Mouse (Mus musculus): ENCODE measurements around the gene Shd. TPM values are rescaled to one million over a fixed set of nuclear protein-coding genes. Genes with fewer than 3 reads are reported as not detected.

The Shd gene
- total and polyA plus RNA-seq, 2 experiments from 2014 or later: 152 to 233 TPM

GRCm38 (mm10) chr17:56016793-56017785 lies 46.8 kb downstream of the Shd start:
- Histone ChIP-seq H3K9ac (replicated peaks; ENCODE audit: low read length) (no peak overlapping the region), H3K4me3 (ENCODE audit: low read length) (no peak overlapping the region), H3K4me2 (ENCODE audit: low read depth, low read length) (no peak overlapping the region), H3K9me3 (ENCODE audit: low read length) (no peaks in the 10 kb centered on the region), H3K36me3 (ENCODE audit: insufficient read depth, low read length) (peaks cover 52% of the 10 kb centered on the region), H3K27ac (peak overlapping the region; percentile 64; the same call in 1 of the 2 replicates), H3K27me3 (ENCODE audit: insufficient read depth, low read length) (no peaks in the 10 kb centered on the region), H3K4me1 (ENCODE audit: insufficient read depth, low read length) (peaks cover 3% of the 10 kb centered on the region; the same call in 1 of the 2 replicates)
- TF ChIP-seq CTCF (IDR thresholded peaks at IDR 0.05; ENCODE audit: low read depth): no peak
- WGBS: 75% methylated on average over 15 of the region's 15 CpGs
- no peak for ATAC-seq
- DNase-seq (ENCODE audit: low spot score): no peak

GRCm38 (mm10) chr17:56017848-56018247 lies 47.6 kb downstream of the Shd start:
- peak overlapping the region; percentile 64 for H3K27ac ChIP-seq
- no peak for TF ChIP-seq CTCF (IDR thresholded peaks at IDR 0.05; ENCODE audit: low read depth)
- no peaks in the 10 kb centered on the region for H3K9me3 ChIP-seq (ENCODE audit: low read length)
- no peaks in the 10 kb centered on the region for H3K27me3 ChIP-seq (ENCODE audit: insufficient read depth, low read length)
- H3K36me3 ChIP-seq (ENCODE audit: insufficient read depth, low read length): peaks cover 52% of the 10 kb centered on the region
- no peak overlapping the region for H3K4me3 ChIP-seq (ENCODE audit: low read length)
- no peak overlapping the region for H3K4me2 ChIP-seq (ENCODE audit: low read depth, low read length)
- H3K4me1 ChIP-seq (ENCODE audit: insufficient read depth, low read length): peaks cover 3% of the 10 kb centered on the region; the same call in 1 of the 2 replicates
- DNase-seq (ENCODE audit: low spot score): no peak
- H3K9ac ChIP-seq (replicated peaks; ENCODE audit: low read length): no peak overlapping the region
- no peak for ATAC-seq
- WGBS: 85% methylated on average over 7 of the region's 7 CpGs

GRCm38 (mm10) chr17:56018347-56019131 lies 48.3 kb downstream of the Shd start:
- Histone ChIP-seq H3K27me3 (ENCODE audit: insufficient read depth, low read length) (no peaks in the 10 kb centered on the region), H3K9me3 (ENCODE audit: low read length) (no peaks in the 10 kb centered on the region), H3K9ac (replicated peaks; ENCODE audit: low read length) (no peak overlapping the region), H3K36me3 (ENCODE audit: insufficient read depth, low read length) (peaks cover 46% of the 10 kb centered on the region), H3K4me1 (ENCODE audit: insufficient read depth, low read length) (peaks cover 3% of the 10 kb centered on the region; the same call in 1 of the 2 replicates), H3K4me3 (ENCODE audit: low read length) (no peak overlapping the region), H3K27ac (peak overlapping the region; percentile 64), H3K4me2 (ENCODE audit: low read depth, low read length) (no peak overlapping the region)
- 69% methylated on average over 20 of the region's 20 CpGs for WGBS
- ATAC-seq (peak; percentile 65), DNase-seq (ENCODE audit: low spot score) (peak; percentile 73)
- peak; percentile 73 for TF ChIP-seq CTCF (IDR thresholded peaks at IDR 0.05; ENCODE audit: low read depth)

GRCm38 (mm10) chr17:56020400-56021084 lies 50.3 kb downstream of the Shd start:
- Histone ChIP-seq H3K36me3 (ENCODE audit: insufficient read depth, low read length) (peaks cover 37% of the 10 kb centered on the region), H3K4me3 (ENCODE audit: low read length) (no peak overlapping the region), H3K9ac (replicated peaks; ENCODE audit: low read length) (no peak overlapping the region), H3K4me1 (ENCODE audit: insufficient read depth, low read length) (peaks cover 3% of the 10 kb centered on the region; the same call in 1 of the 2 replicates), H3K27me3 (ENCODE audit: insufficient read depth, low read length) (no peaks in the 10 kb centered on the region), H3K4me2 (ENCODE audit: low read depth, low read length) (no peak overlapping the region), H3K27ac (peak overlapping the region; percentile 42; the same call in 1 of the 2 replicates), H3K9me3 (ENCODE audit: low read length) (no peaks in the 10 kb centered on the region)
- TF ChIP-seq CTCF (IDR thresholded peaks at IDR 0.05; ENCODE audit: low read depth): no peak
- no peak for ATAC-seq
- peak; percentile 8 for DNase-seq (ENCODE audit: low spot score)
- 80% methylated on average over 6 of the region's 6 CpGs for WGBS

- Histone ChIP-seq H3K4me1 (ENCODE audit: insufficient read depth, low read length) (peaks cover 3% of the 10 kb centered on the region; the same call in 1 of the 2 replicates), H3K36me3 (ENCODE audit: insufficient read depth, low read length) (peaks cover 29% of the 10 kb centered on the region; the same call in 1 of the 2 replicates), H3K9me3 (ENCODE audit: low read length) (no peaks in the 10 kb centered on the region), H3K27me3 (ENCODE audit: insufficient read depth, low read length) (no peaks in the 10 kb centered on the region), H3K9ac (replicated peaks; ENCODE audit: low read length) (no peak overlapping the region), H3K4me3 (ENCODE audit: low read length) (no peak overlapping the region), H3K4me2 (ENCODE audit: low read depth, low read length) (no peak overlapping the region), H3K27ac (peak overlapping the region; percentile 42; the same call in 1 of the 2 replicates)
- TF ChIP-seq CTCF (IDR thresholded peaks at IDR 0.05; ENCODE audit: low read depth): peak; percentile 29; the same call in 1 of the 2 replicates
- ATAC-seq: no peak
- 80% methylated on average over 4 of the region's 4 CpGs for WGBS
- peak; percentile 5 for DNase-seq (ENCODE audit: low spot score)
These were observed 51.1 kb downstream of the Shd start for GRCm38 (mm10) chr17:56021161-56021910.

Data from hindbrain, postnatal 0 days (tissue).